Mouse (Mus musculus) gastrocnemius, postnatal 25 days (tissue): Measurements from ENCODE around the gene Psmd9. TPM values are rescaled to one million over a fixed set of nuclear protein-coding genes. Genes with fewer than 3 reads are reported as not detected.
A peak's percentile ranks its signal among the peaks of the same experiment; 100 is the strongest.

Experiments used
- DNase-seq: peaks from one replicate; pipeline ENCODE4 v3.0.0; 2022
- total RNA-seq, 2 experiments: library from RNA; stranded (reverse); gene quantifications; 1 replicate in 1 of 2; 2 replicates in 1 of 2; pipeline ENCODE4 v1.2.3; 2021

Gene Psmd9
- total RNA-seq, 2 experiments from 2014 or later = 14.2 to 15.2 TPM

DNA sequence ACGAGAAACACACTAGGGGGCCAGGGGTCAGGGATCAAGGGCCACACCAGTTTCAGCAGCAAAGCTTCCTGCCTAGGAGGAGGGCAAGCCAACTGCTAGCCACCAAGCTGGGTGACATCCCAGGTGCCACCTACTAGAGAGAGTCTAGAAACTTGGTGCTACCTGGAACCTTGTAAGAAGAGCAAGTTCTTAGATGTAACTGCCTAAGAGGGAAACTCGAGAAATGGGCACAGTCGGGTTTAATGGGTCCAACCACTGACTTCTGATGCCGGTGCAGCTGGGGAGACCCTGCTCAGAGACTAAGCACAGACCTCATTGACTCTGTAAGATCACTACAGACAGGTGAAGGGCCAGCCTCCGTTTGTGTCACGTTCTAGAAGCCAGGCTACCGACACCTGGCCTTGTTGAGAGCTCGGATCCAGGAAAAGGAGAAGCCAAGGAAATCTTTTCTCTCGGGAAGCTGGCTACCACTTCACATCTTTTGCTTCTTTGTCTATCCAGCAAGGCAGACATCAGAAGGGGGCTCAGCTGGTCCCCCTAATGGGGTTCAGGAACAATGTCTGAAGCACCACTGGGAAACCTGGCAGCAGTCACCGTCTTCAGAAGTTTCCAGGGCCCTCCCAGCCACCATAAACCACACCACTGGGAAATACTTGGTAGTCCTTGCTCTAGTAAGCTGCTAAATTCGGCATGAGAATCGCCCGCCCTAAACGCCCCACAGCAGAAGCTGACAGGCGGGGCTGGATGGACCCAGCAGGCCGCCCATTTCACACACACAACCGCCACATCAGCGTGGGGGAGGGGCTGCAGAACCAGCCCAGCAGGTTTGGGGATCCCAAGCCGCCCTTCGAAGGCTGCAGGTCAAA, 31.9 kb upstream of the Psmd9 start:
- peak; percentile 90 for DNase-seq

DNA sequence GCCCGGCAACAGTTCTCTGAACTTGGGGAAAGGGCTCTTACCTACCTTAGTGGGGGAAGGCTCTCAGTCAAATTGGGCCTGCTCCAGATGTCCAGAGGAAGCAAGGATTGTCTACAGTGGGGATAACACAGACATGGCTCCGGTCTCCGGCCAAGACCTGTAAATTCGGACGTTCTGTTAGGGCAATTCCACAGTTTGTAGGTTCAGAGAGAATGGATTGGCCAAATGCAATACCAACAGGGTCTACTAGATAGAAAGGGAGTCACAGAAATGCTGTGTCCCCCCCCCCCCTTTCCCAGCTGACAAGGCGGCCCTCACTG, 31.3 kb upstream of the Psmd9 start:
- no peak for DNase-seq

DNA sequence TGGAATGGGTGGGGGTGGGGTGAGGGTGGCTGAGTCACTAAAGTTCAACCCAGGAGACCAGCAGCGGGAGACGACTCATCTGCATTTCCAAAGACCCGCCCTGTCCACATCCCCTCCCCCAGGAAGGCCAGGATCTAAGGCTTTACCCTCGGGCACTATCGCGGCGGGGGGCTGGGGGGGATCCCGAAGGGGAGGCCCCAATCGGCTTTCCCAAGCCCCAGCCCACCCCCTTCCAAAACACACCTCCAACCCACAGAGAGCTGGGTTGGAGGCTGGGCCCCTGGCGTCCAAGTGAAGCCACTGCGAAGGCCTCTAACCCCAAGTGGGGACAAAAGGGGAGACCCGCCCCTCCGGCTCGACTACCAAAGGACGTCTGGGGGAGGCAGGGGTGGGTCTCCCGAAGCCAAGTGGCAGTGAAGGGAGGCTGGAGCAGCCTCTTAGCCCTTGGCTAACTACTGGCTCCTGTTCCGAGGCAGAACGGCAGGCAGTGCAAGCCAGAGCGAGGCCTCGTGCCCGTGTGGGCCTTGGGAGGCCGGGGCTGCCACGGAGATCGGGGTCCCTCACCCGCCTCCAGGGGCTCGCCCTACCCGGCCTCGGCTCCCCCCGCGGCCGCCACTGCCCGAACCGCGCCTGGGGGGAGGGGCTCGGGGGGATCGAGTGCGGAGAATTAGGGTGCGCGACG, 30.8 kb upstream of the Psmd9 start:
- peak; percentile 86 for DNase-seq

DNA sequence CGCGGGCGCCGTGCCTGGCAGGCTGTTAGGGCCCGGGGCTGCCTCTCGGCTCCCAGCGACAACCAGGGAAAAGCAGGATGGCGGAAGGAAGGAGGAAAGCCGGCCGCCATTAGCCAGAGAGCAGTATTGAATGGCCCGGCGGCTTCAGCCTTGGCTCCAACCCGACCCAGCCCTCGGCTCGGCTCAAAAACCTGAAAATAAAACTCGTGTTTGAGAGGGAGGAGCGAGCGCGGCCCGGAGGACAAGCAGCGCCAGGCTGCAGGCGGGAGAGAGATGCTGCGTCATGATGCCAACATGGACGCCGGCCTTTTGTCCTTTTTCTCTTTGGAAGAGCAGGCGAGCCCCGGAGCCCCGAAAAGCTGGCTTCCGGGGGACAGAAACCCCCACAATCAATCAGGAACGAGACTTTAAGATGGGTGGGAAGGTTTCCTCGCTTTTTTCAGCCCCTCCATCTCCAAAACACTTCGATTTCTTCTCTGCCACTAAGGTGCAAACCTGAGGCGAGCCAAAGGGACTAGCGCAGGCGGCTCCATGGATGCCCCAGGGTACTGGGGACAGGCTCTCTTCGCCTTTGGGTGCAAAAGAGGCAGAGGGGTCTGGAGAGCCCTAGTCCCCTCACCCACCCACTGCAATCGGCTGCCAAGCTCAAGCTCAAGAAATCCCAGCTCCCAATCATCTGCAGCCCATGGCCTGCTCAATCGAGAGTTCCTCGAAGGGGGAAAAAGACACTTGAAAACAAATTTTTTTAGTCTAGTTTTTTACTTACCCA, 30.1 kb upstream of the Psmd9 start:
- peak; percentile 89 for DNase-seq

DNA sequence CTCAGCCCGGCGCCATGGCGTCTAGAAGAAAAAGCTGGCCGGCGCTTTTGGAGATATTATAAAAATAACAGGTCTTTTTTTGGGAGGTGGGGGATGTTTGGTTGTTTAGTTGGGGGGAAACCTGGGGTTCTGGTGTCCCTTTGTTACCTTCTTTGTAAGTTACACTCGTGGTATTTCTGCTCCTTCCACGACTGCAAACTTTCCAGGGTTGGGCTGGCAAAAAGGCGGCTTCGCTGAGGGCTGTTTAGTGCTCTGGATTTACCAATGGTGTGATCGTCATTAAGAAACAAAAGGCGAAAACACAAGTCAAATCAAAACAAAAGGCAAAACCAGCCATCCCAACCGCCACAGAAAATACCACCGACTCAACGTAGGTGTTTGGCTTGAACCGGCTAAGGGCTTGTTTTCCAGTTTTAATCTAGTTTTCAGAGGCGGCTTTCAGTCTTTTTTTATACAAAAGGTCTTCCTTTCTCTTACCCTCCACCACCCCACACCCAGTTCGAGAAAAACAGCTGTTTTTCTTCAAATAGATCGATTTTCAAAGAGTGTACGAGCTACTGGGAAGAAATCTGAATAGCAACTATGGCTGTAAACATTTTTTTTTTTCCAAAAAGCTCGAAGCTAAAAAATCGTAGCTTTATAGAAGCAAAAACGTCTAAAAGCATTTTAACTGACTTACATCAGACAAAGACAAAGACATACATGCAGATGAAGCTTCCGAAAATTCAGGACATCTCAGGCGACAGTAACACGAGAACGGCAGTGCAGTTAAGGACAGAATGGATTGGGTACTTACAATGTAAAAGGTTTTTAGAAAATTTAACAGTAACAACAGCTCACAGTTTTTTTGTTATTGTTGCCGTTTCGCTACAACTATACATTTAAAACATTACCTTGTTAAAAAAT, 29.2 kb upstream of the Psmd9 start:
- no peak for DNase-seq

DNA sequence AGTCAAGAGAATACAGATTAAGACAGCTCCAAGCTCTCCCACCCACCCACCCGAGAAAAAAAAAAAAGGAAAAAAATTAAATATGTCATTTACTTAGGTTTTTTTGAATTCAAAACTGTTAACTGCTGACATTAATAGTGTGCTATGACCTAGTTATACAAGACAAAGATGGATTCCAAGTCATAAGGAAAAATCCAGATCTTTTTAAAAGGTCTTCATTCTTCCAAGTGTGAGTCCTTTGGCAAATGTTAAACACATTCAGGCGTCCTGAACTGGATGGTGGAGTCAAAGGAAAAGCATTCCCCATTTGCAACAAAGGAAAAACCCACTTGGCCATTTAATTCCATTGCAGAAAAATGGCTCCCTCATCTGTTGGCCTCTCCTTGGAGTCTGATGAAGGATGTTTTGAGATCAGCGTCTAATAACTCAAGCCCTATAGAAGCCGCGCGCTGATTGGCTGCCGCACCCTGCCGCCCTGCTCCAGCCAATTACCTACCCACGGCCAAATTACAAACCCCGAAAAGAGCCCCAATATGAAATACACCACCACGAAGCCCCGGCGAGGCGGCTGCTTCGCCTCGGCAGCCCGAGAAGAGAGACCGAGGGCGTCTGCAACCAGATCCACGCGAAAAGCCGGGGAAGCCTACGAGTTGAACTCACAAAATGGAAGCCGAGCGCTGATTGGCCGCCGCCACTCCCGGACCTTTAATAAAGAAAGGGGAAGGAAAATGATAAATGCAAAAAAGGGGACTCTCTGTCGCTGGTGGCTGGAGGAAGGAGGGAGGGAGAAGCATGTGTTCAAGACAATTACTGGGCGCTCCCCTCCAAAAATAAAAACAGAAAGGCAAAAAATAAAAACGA, 28.3 kb upstream of the Psmd9 start:
- peak; percentile 89 for DNase-seq

DNA sequence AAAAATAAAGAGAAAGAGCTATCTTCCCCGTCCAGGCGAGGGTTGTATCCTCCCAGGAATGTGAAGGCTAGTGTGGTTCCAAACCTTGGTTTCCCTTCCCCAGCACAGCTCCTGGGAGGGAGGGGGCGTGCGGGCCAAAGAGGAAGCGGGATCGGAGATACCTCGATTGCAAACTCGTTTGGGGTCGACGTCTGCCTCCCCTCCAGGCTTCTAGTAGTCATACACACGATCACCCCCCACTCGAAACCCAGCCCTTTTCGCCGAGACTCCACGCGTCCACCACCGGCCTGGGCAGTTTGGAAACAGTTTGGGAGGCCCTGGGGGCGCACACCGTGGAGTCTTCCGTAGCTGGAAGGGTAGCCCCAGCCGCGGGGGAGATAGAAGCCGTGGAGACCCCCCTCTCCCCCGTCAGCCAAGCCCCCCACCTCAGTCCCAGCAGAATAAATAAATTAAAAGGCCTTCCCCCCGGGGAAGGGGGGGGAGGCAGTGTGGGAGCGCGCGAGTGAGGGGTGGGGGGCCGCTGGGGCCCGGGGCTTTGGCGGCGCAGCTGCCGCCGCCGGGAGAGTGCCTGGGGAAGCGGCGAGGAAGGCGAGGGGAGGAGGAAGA, 27.6 kb upstream of the Psmd9 start:
- peak; percentile 50 for DNase-seq

DNA sequence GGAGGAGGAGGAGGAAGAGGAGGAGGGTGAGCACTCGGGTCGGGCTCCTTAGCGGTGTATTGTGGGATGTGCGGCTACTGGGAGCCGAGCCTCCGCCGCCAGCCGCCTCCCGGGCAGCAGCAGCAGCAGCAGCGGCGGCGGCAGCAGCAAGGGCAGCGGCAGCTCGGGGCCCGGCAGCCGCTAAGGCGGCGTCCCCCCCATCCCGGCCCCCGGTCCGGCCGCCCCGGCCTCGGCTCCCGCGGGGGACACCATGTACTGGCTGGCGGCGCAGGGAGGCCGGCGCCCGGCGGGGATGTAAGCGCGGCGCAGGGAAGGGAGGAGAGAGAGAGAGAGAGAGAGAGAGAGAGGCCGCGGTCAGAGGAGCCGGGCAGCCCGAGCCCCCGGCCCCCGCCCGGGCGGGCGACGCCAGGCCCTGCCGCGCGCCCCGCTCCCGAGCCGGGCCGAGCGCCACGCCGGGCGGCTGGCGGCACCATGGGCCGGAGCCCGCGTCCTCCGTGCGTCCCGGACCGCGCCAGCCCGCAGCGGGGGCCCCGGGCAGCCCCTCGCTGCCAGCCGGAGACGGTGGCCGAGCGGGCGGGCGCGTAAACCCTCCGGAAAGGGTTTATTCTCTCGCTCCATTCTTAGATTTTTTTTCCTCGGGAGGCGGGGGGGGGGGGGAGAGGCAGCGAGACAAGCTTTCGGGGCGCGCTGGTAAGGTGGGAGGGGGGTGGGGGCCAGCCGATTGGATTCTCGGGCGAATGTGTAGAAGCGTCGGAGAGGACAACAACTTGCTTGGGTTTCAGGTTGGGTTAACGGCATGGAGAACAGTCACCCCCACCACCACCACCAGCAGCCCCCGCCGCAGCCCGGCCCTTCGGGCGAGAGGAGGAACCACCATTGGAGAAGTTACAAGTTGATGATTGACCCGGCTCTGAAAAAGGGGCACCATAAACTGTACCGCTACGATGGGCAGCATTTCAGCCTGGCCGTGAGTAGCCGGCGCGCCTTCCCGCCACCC, 26.8 kb upstream of the Psmd9 start, which contains the start of gene Setd1b:
TSS of gene Setd1b (plus strand) at position 33 of the 997 bp plus-strand sequence.
- peak; percentile 66 for DNase-seq

DNA sequence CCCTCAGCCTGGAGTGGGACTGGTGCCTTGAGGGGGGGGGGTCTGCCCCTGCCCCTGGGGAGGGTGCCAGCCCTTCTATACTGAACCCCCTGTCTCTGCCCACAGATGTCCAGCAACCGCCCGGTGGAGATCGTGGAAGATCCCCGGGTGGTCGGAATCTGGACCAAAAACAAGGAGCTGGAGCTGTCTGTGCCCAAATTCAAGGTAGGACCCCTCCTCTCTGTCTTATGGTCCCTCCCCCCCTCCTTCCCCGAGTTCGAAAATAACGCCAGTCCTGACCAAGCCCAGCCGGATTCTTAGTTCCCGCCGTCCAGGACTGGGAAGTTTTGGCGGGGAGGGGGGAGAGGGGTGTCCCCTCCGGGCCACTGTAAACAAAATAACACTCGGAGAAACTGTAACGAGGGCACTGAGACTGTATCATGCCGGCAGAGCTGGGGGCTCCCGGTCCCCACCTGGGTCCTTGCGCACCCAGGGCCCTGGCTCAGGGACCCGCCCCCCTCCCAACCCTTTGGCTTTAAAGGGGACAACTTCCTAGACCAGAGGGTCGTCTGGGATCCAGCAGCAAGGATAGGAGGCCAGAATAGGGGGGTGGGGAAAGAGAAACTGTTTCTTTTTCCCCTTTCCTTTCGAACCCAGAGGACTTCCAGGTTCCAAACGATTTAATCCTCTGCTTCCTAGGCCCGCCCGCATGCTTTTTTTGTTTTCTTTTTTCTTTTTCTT, 25.8 kb upstream of the Psmd9 start:
- no peak for DNase-seq

DNA sequence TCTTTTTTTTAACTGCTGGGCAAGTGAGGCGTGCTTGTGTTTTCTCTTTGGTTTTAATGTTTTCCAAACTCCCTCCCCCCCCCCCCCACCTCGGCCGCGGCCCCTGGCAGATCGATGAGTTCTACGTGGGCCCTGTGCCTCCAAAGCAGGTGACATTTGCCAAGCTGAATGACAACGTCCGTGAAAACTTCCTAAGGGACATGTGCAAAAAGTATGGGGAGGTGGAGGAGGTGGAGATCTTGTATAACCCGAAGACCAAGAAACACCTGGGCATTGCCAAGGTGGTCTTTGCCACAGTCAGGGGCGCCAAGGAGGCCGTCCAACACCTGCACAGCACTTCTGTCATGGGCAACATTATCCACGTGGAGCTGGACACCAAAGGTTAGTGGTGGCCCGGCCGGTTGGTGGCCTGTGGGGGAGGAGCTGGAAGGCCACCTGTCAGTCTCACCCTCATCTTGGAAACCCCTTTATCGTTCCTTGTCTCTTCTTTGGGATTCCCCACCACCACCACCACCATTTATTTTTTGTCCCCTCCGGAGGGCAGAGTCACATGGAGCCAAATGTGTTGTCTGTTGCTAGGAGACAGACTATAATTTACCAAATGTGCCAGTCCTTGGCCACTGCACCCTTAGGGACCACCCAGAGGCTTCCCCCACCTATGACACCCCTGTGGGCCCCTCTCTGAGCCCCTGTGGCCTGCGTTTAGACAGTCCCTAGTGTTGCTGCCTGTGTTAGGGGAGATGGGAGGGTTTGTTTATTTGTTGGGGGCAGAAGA, 25.1 kb upstream of the Psmd9 start:
- no peak for DNase-seq

DNA sequence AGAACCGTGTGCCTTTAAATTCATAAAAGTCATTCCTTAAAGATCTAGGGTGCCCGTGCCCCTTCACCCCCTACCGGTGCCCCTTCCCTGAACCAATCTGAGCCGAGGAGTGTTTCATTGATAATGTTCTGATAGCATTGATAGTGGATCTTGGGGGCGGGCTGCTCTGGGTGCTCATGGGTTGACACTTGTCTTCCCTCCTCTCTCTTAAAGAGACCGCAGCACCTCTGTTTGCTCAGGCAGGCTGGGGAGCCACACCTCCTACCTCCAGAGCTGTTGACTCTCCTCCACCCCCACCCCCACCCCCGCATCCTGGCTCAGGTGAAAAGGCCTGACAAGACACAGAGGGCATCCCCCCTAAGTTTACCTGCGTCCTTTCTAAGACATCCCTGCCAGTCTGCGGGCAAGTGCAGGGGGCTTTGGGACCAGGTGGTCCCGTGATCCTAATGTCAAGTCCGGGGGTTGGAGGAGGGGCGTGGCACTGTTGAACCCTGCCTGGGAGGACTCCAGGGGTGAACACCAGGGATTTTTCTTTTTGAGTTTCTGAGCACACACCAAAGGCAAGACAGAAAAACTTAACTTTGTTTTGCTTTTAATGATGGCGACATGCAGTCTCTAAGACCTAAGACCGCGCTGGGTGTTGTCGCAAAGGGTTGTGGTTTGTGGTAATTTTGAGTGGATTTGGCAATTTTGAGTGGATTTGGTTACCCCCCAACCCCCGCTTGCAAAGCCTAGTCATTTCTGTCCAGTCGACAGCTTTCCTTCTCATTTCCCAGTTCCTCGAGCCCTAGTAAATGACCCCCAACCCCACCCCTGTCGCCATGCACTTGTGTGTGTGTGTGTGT, 24.2 kb upstream of the Psmd9 start:
- DNase-seq = no peak

DNA sequence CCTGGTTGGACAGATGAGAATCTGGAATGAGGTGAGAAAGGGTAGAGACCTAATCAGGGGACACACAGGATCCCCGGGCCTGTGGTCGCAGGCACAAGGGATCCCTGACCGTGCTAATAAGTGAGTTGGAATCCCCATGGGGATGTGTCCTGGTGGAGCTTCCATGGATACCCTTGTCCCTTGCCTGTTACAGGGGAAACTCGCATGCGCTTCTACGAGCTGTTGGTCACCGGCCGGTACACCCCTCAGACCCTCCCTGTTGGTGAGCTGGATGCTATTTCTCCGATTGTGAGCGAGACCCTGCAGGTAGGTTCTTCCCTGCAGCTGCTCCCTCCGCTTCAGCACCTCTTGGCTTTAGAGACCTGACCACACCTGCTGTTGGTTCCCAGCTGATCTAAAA, 22.9 kb upstream of the Psmd9 start:
- no peak for DNase-seq

DNA sequence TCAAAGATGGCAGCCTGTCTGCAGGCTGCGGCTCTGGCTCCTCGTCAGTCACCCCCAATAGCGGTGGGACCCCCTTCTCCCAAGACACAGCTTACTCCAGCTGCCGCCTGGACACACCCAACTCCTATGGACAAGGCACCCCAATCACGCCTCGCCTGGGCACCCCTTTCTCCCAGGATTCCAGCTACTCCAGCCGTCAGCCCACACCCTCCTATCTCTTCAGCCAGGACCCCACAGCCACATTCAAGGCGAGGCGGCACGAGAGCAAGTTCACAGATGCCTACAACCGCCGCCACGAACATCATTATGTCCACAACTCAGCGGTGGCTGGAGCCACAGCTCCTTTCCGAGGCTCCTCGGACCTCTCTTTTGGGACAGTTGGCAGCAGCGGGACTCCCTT, 21.6 kb upstream of the Psmd9 start:
- no peak for DNase-seq

DNA sequence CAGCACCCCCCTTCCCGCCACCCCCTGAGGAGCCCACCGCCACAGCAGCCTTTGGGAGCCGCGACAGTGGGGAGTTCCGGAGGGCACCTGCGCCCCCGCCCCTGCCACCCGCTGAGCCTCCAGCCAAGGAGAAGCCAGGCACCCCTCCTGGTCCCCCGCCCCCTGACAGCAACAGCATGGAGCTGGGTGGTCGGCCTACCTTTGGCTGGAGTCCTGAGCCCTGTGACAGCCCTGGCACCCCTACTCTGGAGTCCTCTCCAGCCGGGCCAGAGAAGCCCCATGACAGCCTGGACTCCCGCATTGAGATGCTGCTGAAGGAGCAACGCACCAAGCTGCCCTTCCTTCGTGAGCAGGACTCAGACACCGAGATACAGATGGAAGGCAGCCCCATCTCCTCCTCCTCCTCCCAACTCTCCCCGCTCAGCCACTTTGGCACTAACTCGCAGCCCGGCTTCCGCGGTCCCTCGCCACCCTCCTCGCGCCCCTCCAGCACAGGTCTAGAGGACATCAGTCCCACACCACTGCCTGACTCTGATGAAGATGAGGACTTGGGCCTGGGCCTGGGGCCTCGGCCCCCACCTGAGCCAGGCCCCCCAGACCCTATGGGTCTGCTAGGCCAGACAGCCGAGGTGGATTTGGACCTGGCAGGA, 21.0 kb upstream of the Psmd9 start:
- no peak for DNase-seq

DNA sequence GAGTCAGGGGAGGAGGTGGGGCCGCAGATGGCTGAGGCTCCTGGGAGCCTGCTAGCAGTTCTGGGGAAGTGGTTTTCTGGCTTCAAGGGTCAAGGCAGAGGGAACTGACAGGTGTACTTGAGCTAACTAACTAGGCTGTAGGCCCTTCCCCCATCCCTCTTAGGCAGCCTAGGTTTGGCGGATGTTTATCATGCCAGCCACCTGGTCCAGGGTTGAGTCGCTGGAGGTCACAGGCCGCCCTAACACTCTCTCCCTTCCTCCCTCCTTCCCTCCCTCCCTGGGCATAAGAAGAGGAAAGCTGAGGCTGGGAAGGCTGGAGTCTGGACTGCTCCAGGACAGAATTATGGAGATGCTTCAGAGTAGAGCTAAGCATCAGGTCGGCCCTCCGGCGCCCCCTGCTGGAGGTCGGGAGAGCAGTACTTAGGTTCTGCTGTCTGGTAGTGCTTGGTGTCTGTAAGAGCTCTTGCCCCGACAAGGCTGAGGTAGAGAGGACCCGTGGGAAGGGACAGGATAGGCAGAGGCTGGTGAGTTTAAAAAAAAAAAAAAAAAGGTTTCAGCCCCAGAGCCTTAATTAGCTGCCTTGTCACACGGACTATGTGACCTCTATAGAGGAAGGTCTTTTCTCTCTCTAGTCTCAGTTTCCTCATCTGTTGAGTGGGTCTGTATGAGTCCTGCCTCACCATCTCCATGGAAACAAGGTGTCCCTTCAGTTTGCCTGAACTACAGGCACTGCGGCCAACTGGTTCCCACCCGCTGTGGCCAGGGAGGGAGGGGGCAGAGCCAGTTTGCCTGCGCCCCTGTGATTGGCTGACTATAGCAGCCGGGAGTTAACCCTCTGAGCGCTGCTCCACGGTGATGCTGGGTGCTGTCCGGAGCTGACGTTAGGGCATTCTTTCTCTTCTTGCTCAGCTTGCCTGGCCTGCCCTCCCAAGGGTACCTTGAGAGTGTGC, 19.5 kb upstream of the Psmd9 start:
- peak; percentile 84 for DNase-seq
